Mouse (Mus musculus) heart, embryonic 12.5 days (tissue): ENCODE results near the gene Fbxo48. TPM values are rescaled to one million over a fixed set of nuclear protein-coding genes. Genes with fewer than 3 reads are reported as not detected.
A peak's percentile ranks its signal among the peaks of the same experiment; 100 is the strongest.

Experiments used
- ATAC-seq: fragments of 200-750 bp; cut with Nextera tagmentation; 2 replicates; pipeline ENCODE4 v1.8.0; 2017; ENCODE audit warnings: moderate TSS enrichment, moderate library complexity; ENCODE audit not compliant: insufficient number of reproducible peaks, low FRiP score
- H3K27ac ChIP-seq: fragments of 300-500 bp; sonication (generic); 2 replicates; pipeline ENCODE4 v1.5.1; 2016; ENCODE audit warnings: mild to moderate bottlenecking, moderate library complexity; ENCODE audit not compliant: poor library complexity, severe bottlenecking
- H3K27me3 ChIP-seq: fragments of 300-500 bp; sonication (generic); replicated peaks from 2 replicates; pipeline ENCODE4 v1.6.1; 2016; ENCODE audit warnings: mild to moderate bottlenecking, moderate library complexity
- H3K36me3 ChIP-seq: fragments of 300-500 bp; sonication (generic); 2 replicates; pipeline ENCODE4 v1.6.1; 2016; ENCODE audit warnings: mild to moderate bottlenecking, moderate library complexity
- H3K4me1 ChIP-seq: fragments of 300-500 bp; sonication (generic); replicated peaks from 2 replicates; pipeline ENCODE4 v1.6.1; 2016; ENCODE audit warnings: mild to moderate bottlenecking
- H3K4me2 ChIP-seq: fragments of 300-500 bp; sonication (generic); 2 replicates; pipeline ENCODE4 v1.6.1; 2016; ENCODE audit warnings: mild to moderate bottlenecking, moderate library complexity
- H3K4me3 ChIP-seq: fragments of 300-500 bp; sonication (generic); 2 replicates; pipeline ENCODE4 v1.5.1; 2016; ENCODE audit warnings: mild to moderate bottlenecking
- H3K9ac ChIP-seq: fragments of 300-500 bp; sonication (generic); 2 replicates; pipeline ENCODE4 v1.6.1; 2016; ENCODE audit warnings: mild to moderate bottlenecking, moderate library complexity
- H3K9me3 ChIP-seq: fragments of 300-500 bp; sonication (generic); replicated peaks from 2 replicates; pipeline ENCODE4 v1.6.1; 2016; ENCODE audit warnings: mild to moderate bottlenecking, moderate library complexity
- WGBS: fragments of 180-500 bp; shearing (Covaris S2); methylation state at CpG from one replicate; pipeline ENCODE4 v1.1.7; 2016; 5-methylcytosine and 5-hydroxymethylcytosine counted together
- polyA plus RNA-seq: library from polyadenylated mRNA; unstranded; fragments of >200 nt; fragmentation: Nextera tagmentation; extraction: Ambion mirVana; gene quantifications from 2 replicates; pipeline ENCODE4 v1.2.1, GENCODE M21; 2016

The Fbxo48 gene
- polyA plus RNA-seq, 1 experiment from 2014 or later, result 1.3 TPM

DNA sequence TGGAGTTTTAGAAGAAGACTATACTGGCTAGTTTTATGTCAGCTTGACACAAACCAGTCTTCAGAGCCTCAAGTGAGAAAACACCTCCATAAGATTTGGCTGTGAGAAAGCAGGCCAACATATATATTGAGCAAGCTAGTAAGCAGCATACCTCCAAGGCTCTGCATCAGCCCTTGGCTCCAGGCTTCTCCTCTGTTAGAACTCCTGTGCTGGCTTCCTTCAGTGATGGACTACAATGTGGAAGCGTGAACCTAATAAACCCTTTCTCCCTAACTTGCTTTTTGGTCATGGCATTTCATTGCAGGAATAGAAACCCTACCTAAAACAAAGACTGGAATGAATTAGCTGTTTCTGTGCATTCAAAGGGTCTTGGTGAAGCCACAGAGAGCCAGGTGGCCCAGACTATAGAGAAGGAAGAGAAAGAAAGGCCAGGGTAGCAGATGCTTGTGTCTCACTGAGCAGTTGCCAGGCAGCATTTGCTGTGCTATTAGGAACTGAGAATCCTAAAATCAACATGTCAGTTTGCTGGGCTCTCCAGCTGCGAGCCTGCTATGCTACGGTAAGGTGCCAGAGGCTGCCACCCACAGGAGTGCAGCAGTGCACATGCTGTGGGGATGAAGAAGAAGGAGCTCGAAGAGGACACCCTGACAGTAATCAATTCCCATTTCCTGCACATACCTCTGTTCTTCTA is 9.9 kb upstream of the Fbxo48 start:
- no peak overlapping the region for H3K4me3 ChIP-seq
- H3K9ac ChIP-seq, result no peak overlapping the region
- H3K36me3 ChIP-seq, result 0 out of 2 replicates have a peak, but pooled peaks cover 4% of the 10 kb centered on the region
- WGBS, result 80% methylated on average over 4 of the region's 4 CpGs
- no peaks in the 10 kb centered on the region; the same call in 1 of the 2 replicates for H3K9me3 ChIP-seq
- ATAC-seq, result no peak
- no peak overlapping the region for H3K27ac ChIP-seq
- no peaks in the 10 kb centered on the region for H3K27me3 ChIP-seq
- no peak overlapping the region for H3K4me2 ChIP-seq
- H3K4me1 ChIP-seq, result no peaks in the 10 kb centered on the region

DNA sequence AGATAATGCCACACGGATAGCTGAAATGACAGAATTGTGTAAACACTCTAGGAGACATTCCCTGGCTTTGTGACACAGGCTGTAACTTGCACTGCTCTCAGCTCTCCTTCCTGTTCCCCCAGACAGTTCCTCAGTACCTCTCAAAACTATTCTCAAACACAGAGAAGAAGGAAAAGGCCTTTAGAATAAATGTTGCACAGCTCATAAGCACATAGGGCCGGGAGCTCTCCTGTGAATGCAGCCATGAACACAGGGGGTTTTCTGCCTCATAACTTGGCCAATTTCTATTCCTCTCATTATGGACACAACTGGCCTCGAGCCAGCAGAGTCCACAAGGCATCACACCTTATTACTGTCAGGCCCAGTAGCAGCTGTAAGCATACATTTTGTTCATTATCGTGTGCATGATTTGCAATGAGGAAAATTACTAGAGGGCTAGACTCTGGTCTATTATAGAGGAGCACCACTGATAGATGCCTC is 9.2 kb upstream of the Fbxo48 start:
- H3K27me3 ChIP-seq, result no peaks in the 10 kb centered on the region
- H3K4me1 ChIP-seq, result no peaks in the 10 kb centered on the region
- H3K36me3 ChIP-seq, result 0 out of 2 replicates have a peak, but pooled peaks cover 4% of the 10 kb centered on the region
- H3K4me3 ChIP-seq, result no peak overlapping the region
- no peak for ATAC-seq
- 71% methylated on average over 4 of the region's 4 CpGs for WGBS
- H3K9ac ChIP-seq, result no peak overlapping the region
- no peak overlapping the region for H3K4me2 ChIP-seq
- no peak overlapping the region for H3K27ac ChIP-seq
- H3K9me3 ChIP-seq, result no peaks in the 10 kb centered on the region

- H3K27ac ChIP-seq, result no peak overlapping the region
- no peak overlapping the region for H3K4me2 ChIP-seq
- WGBS, result 81% methylated on average over 4 of the region's 4 CpGs
- H3K36me3 ChIP-seq, result 0 out of 2 replicates have a peak, but pooled peaks cover 4% of the 10 kb centered on the region
- H3K27me3 ChIP-seq, result no peaks in the 10 kb centered on the region
- ATAC-seq, result no peak
- H3K9me3 ChIP-seq, result no peaks in the 10 kb centered on the region
- H3K4me1 ChIP-seq, result no peaks in the 10 kb centered on the region
- no peak overlapping the region for H3K4me3 ChIP-seq
- no peak overlapping the region for H3K9ac ChIP-seq
These were observed 8.2 kb upstream of the Fbxo48 start for GRCm38 (mm10) chr11:16943016-16943415.

DNA sequence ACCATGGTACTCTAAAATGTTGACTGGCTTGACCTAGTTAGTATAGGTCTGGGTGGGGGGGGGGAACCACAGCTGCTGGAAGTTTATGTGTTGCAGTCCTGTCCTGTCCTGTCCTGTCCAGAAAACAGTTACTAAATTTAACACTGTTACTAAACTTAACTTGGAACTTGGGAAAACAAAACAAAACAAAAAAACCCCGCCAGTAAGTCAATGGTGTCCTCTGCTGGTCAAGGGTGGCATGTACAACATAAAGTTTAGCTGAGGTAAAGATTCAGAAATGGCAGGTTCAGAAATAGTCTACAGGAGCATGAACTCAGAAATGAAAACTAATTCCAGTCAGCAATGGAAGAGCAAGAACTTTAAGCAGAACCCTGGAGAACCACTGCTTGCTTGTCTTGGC is 2.4 kb upstream of the Fbxo48 start:
- H3K27ac ChIP-seq, result no peak overlapping the region
- WGBS, result 14% methylated on average over 1 of the region's 1 CpGs
- H3K36me3 ChIP-seq, result no peaks in the 10 kb centered on the region
- H3K4me2 ChIP-seq, result peak overlapping the region; percentile 38; the same call in 1 of the 2 replicates
- ATAC-seq, result no peak
- no peaks in the 10 kb centered on the region for H3K27me3 ChIP-seq
- no peak overlapping the region for H3K4me3 ChIP-seq
- no peak overlapping the region for H3K9ac ChIP-seq
- H3K9me3 ChIP-seq, result no peaks in the 10 kb centered on the region
- H3K4me1 ChIP-seq, result peaks cover 13% of the 10 kb centered on the region

DNA sequence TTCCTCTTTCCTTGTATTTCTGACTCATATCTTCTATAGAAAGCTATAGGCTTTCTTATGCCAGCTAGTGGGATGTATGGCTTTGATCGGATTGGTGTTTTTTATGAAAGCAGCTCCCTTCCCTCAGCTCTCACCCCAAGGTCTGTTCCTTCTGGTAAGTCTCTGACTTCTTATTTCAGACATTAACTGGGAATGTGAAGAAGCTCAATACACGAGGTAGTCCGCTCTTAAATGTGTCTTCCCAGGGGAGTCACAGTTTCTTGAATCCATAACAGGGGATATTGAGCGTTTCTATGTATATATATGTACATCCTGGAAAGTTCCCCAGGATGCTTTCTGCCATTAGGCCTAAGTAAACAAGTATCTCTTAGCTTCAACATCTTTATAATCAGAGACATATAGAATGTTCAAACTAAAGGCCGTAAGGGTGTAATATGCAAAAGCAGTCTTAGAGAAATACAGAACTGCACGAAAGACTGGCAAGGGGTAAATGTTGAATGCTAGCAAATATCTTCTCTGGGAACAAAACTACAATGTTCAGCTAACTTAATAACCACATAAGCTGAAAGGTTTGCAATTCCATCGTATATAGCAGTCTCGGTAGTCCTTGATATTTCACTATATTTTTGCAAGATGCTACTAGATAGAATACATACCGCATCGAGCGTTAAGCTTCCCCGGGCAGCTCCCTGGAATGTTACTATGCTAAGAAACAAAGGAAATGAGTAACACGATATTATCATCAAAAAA is 774 bp upstream of the Fbxo48 start:
- Histone ChIP-seq H3K4me1 (peaks cover 13% of the 10 kb centered on the region), H3K4me2 (peak overlapping the region; percentile 96), H3K27me3 (no peaks in the 10 kb centered on the region), H3K27ac (no peak overlapping the region), H3K4me3 (peak overlapping the region; percentile 74), H3K9me3 (no peaks in the 10 kb centered on the region), H3K9ac (peak overlapping the region; percentile 52), H3K36me3 (no peaks in the 10 kb centered on the region)
- no peak for ATAC-seq
- 38% methylated on average over 13 of the region's 13 CpGs for WGBS

DNA sequence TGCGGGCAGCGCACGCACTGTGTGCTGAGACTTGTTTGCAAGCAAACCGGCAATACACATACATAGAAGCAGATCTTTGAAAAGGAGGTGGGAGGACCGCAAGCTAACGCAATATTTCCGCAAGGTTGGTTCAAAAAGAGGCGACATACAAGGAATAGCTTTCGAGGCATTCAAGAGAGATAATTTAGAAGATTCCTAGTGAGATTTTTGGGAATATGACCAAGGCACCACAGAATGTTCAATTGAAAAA is 511 bp downstream of the Fbxo48 start:
- no peak; the same call in 1 of the 2 replicates for ATAC-seq
- peak overlapping the region; percentile 54 for H3K27ac ChIP-seq
- H3K9me3 ChIP-seq, result no peaks in the 10 kb centered on the region
- peaks cover 4% of the 10 kb centered on the region; the same call in 1 of the 2 replicates for H3K36me3 ChIP-seq
- peaks cover 13% of the 10 kb centered on the region for H3K4me1 ChIP-seq
- peak overlapping the region; percentile 86 for H3K9ac ChIP-seq
- peak overlapping the region; percentile 74 for H3K4me3 ChIP-seq
- WGBS, result 7% methylated on average over 9 of the region's 9 CpGs
- H3K4me2 ChIP-seq, result peak overlapping the region; percentile 96
- H3K27me3 ChIP-seq, result no peaks in the 10 kb centered on the region

DNA sequence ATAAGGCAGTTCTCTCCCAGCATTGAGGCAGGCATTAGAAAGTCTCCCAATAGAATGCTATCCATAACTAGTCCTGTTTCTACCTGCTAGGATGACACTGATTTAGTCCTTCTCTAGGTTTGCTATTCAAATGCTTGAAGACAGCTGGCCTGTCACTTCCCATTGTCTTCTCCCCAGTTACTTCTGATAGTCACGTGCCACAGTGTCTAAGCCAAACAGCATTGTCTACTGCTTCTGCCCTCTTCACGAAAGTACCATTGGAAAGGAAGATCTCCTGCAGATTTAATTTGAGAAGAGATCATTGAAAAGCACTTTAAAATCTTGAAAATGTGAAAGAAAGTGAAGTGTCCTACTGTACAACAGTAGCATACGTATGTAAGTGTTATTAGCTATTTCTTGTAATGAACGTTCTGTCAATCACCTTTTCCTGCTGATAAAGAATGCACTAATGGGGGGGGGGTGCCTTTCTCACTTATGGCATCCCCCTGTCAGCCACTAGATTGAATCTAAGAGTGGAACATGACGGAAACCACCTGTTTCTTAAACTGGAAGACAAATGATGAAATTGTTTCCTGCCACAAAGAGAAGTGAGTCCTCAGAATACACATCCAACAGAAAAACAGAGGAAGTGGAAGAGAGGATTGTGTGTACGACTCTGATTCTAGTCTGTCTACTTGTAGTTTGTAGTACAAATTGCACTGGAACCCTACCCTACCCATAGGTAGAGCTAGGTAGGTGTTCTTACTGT is 5.1 kb downstream of the Fbxo48 start:
- Histone ChIP-seq H3K27me3 (no peaks in the 10 kb centered on the region), H3K4me3 (no peak overlapping the region), H3K4me2 (no peak overlapping the region), H3K9ac (no peak overlapping the region), H3K9me3 (no peaks in the 10 kb centered on the region), H3K4me1 (peaks cover 7% of the 10 kb centered on the region), H3K27ac (no peak overlapping the region), H3K36me3 (peaks cover 5% of the 10 kb centered on the region; the same call in 1 of the 2 replicates)
- 76% methylated on average over 6 of the region's 6 CpGs for WGBS
- ATAC-seq, result no peak

GRCm38 (mm10) chr11:16957030-16957429 is 5.9 kb downstream of the Fbxo48 start:
- peaks cover 3% of the 10 kb centered on the region; the same call in 1 of the 2 replicates for H3K9me3 ChIP-seq
- H3K4me3 ChIP-seq, result no peak overlapping the region
- H3K36me3 ChIP-seq, result peaks cover 5% of the 10 kb centered on the region; the same call in 1 of the 2 replicates
- no peak for ATAC-seq
- no peaks in the 10 kb centered on the region for H3K27me3 ChIP-seq
- WGBS, result 89% methylated on average over 6 of the region's 6 CpGs
- H3K27ac ChIP-seq, result no peak overlapping the region
- peaks cover 1% of the 10 kb centered on the region; the same call in 1 of the 2 replicates for H3K4me1 ChIP-seq
- no peak overlapping the region for H3K4me2 ChIP-seq
- H3K9ac ChIP-seq, result no peak overlapping the region

DNA sequence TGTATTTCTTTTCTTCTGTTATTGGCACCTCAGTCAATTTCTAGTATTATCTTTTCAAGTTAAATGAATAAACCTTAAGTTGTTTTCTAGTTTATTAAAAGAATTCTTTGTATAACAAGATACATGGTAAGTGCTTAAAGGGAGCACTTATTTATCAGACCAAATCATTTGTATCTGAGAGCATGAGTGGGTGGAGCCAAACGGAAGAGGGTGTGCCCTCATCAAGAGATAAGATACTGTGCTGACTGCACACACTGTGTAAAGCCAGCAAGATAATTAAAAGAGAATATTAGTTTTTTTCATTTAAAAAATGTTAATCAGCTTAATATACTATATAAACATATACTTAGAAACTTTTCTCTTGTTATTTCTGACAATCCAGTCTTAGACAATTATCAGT is 7.3 kb downstream of the Fbxo48 start:
- no peak for ATAC-seq
- H3K4me2 ChIP-seq, result no peak overlapping the region
- no peak overlapping the region for H3K9ac ChIP-seq
- no peak overlapping the region for H3K27ac ChIP-seq
- H3K4me3 ChIP-seq, result no peak overlapping the region
- H3K4me1 ChIP-seq, result no peaks in the 10 kb centered on the region
- WGBS, result 61% methylated on average over 1 of the region's 1 CpGs
- H3K36me3 ChIP-seq, result peaks cover 5% of the 10 kb centered on the region; the same call in 1 of the 2 replicates
- no peaks in the 10 kb centered on the region for H3K27me3 ChIP-seq
- H3K9me3 ChIP-seq, result peaks cover 3% of the 10 kb centered on the region; the same call in 1 of the 2 replicates

- no peak for ATAC-seq
- no peak overlapping the region for H3K27ac ChIP-seq
- H3K4me2 ChIP-seq, result no peak overlapping the region
- H3K27me3 ChIP-seq, result no peaks in the 10 kb centered on the region
- no peaks in the 10 kb centered on the region for H3K9me3 ChIP-seq
- H3K4me3 ChIP-seq, result no peak overlapping the region
- WGBS, result 28% methylated on average over 2 of the region's 2 CpGs
- H3K4me1 ChIP-seq, result no peaks in the 10 kb centered on the region
- no peak overlapping the region for H3K9ac ChIP-seq
- no peaks in the 10 kb centered on the region for H3K36me3 ChIP-seq
These were observed 16.6 kb downstream of the Fbxo48 start for GRCm38 (mm10) chr11:16967806-16968205.

- no peaks in the 10 kb centered on the region for H3K4me1 ChIP-seq
- no peak overlapping the region for H3K4me3 ChIP-seq
- no peak overlapping the region for H3K27ac ChIP-seq
- no peaks in the 10 kb centered on the region for H3K36me3 ChIP-seq
- H3K9me3 ChIP-seq, result no peaks in the 10 kb centered on the region
- no peaks in the 10 kb centered on the region for H3K27me3 ChIP-seq
- H3K9ac ChIP-seq, result no peak overlapping the region
- WGBS, result 43% methylated on average over 2 of the region's 2 CpGs
- no peak for ATAC-seq
- no peak overlapping the region for H3K4me2 ChIP-seq
These were observed 18.5 kb downstream of the Fbxo48 start for GRCm38 (mm10) chr11:16969650-16970049.
